29 mouse cellular contexts compared by ENCODE assay signal in genomic region chr1:163357733-163358132, GRCm38 (mm10). TPM values are rescaled to one million over a fixed set of nuclear protein-coding genes. Genes with fewer than 3 reads are reported as not detected.
A peak's percentile ranks its signal among the peaks of the same experiment; 100 is the strongest.
DNase-seq lines count a peak whose midpoint lies in the region; ATAC-seq lines count a peak whose summit lies in the region.
"Had no signal": no experiment of that assay in that cellular context is flagged by ENCODE, and none has a peak within 500 bp of the region (broad histone marks: within the 10 kb centered on the region; RNA-seq: fewer than 3 reads in every experiment).

No protein-coding gene starts in this region.

- ATAC-seq in embryonic facial prominence, embryonic 14.5 days (ENCODE audit: low read depth): no peak
- ATAC-seq in limb, embryonic 12.5 days (ENCODE audit: insufficient number of reproducible peaks, insufficient read depth, low FRiP score, low TSS enrichment, low read depth): no peak
- no peak for ATAC-seq in midbrain, embryonic 14.5 days (ENCODE audit: low FRiP score, low TSS enrichment)
- ATAC-seq: activated CD4-positive, CD25-positive, alpha-beta regulatory T cell, adult 4 months; forebrain, embryonic 13.5 days; hindbrain, postnatal 0 days; intestine, postnatal 0 days; midbrain, embryonic 15.5 days had no signal

- 29% methylated on average over 6 of the region's 6 CpGs for WGBS in embryonic facial prominence, embryonic 14.5 days
- 13% methylated on average over 6 of the region's 6 CpGs for WGBS in limb, embryonic 12.5 days
- 84% methylated on average over 6 of the region's 6 CpGs for WGBS in midbrain, embryonic 14.5 days

- H3K4me1 ChIP-seq in embryonic facial prominence, embryonic 14.5 days (ENCODE audit: control insufficient read depth, insufficient read depth, low read length): peaks cover 40% of the 10 kb centered on the region
- peaks cover 54% of the 10 kb centered on the region for H3K4me1 ChIP-seq in limb, embryonic 12.5 days (replicated peaks)
- H3K4me1 ChIP-seq in midbrain, embryonic 14.5 days (ENCODE audit: control insufficient read depth, insufficient read depth, low read length): no peaks in the 10 kb centered on the region
- H3K4me1 ChIP-seq: hindbrain, embryonic 12.5 days; midbrain, embryonic 15.5 days had no signal

- no peaks in the 10 kb centered on the region for H3K9me3 ChIP-seq in embryonic facial prominence, embryonic 14.5 days (ENCODE audit: control insufficient read depth, low read length)
- no peaks in the 10 kb centered on the region for H3K9me3 ChIP-seq in limb, embryonic 12.5 days
- H3K9me3 ChIP-seq in midbrain, embryonic 14.5 days (ENCODE audit: control insufficient read depth, low read length): no peaks in the 10 kb centered on the region
- H3K9me3 ChIP-seq: forebrain, embryonic 13.5 days; hindbrain, embryonic 12.5 days; kidney, embryonic 15.5 days; midbrain, embryonic 15.5 days had no signal

- H3K4me2 ChIP-seq in embryonic facial prominence, embryonic 14.5 days (ENCODE audit: low read depth, low read length): peak overlapping the region; percentile 55
- H3K4me2 ChIP-seq in limb, embryonic 12.5 days: peak overlapping the region; percentile 51
- H3K4me2 ChIP-seq in midbrain, embryonic 14.5 days (ENCODE audit: low read length): no peak overlapping the region
- H3K4me2 ChIP-seq: forebrain, embryonic 13.5 days; heart, embryonic 11.5 days; hindbrain, embryonic 12.5 days; kidney, embryonic 15.5 days; midbrain, embryonic 15.5 days had no signal

- H3K4me3 ChIP-seq in embryonic facial prominence, embryonic 14.5 days (ENCODE audit: low read depth, low read length): peak overlapping the region; percentile 29
- peak overlapping the region; percentile 33 for H3K4me3 ChIP-seq in limb, embryonic 12.5 days (replicated peaks)
- no peak overlapping the region for H3K4me3 ChIP-seq in midbrain, embryonic 14.5 days (replicated peaks; ENCODE audit: low read depth, low read length)
- H3K4me3 ChIP-seq: forebrain, embryonic 13.5 days; hindbrain, embryonic 12.5 days; kidney, embryonic 15.5 days; midbrain, embryonic 15.5 days had no signal

- DNase-seq in 3T3-L1 (ENCODE audit: low read depth, low spot score): peak; percentile 53
- DNase-seq in adipocyte (ENCODE audit: low spot score): peak; percentile 45
- no peak for DNase-seq in embryonic facial prominence, embryonic 14.5 days (ENCODE audit: low spot score)
- DNase-seq in midbrain, embryonic 14.5 days: no peak
- DNase-seq in adrenal gland, postnatal 25 days: no peak
- DNase-seq in kidney, postnatal 4 days: no peak
- no peak for DNase-seq in gastrocnemius, postnatal 10 days
- DNase-seq: adrenal gland, adult 8-10 months; cerebellum, adult 11 months; cerebellum, adult 9-11 months; gastrocnemius, postnatal 25 days; heart, adult 11 months; heart, postnatal 36 days; kidney, postnatal 36 days; liver; lung, postnatal 14 days; thymus, postnatal 14 days had no signal

- no peaks in the 10 kb centered on the region for H3K36me3 ChIP-seq in embryonic facial prominence, embryonic 14.5 days (ENCODE audit: control insufficient read depth, insufficient read depth, low read length)
- no peaks in the 10 kb centered on the region for H3K36me3 ChIP-seq in limb, embryonic 12.5 days
- H3K36me3 ChIP-seq in midbrain, embryonic 14.5 days (ENCODE audit: control insufficient read depth, insufficient read depth, low read length): no peaks in the 10 kb centered on the region
- H3K36me3 ChIP-seq: hindbrain, embryonic 12.5 days; kidney, embryonic 15.5 days; midbrain, embryonic 15.5 days had no signal

- no peaks in the 10 kb centered on the region for H3K27me3 ChIP-seq in embryonic facial prominence, embryonic 14.5 days (replicated peaks; ENCODE audit: control insufficient read depth, insufficient read depth, low read length)
- no peaks in the 10 kb centered on the region for H3K27me3 ChIP-seq in limb, embryonic 12.5 days
- no peaks in the 10 kb centered on the region for H3K27me3 ChIP-seq in midbrain, embryonic 14.5 days (ENCODE audit: control insufficient read depth, insufficient read depth, low read length)
- H3K27me3 ChIP-seq: CH12.LX; forebrain, embryonic 13.5 days; hindbrain, embryonic 12.5 days; midbrain, embryonic 15.5 days had no signal

- peak overlapping the region; percentile 86 for H3K27ac ChIP-seq in embryonic facial prominence, embryonic 14.5 days (replicated peaks; ENCODE audit: low read depth, low read length)
- peak overlapping the region; percentile 71 for H3K27ac ChIP-seq in limb, embryonic 12.5 days
- H3K27ac ChIP-seq in midbrain, embryonic 14.5 days (replicated peaks; ENCODE audit: low read depth, low read length): no peak overlapping the region
- H3K27ac ChIP-seq: forebrain, embryonic 13.5 days; hindbrain, embryonic 12.5 days; hindbrain, postnatal 0 days; kidney, embryonic 15.5 days; liver, embryonic 14.5 days; midbrain, embryonic 15.5 days had no signal

- peak overlapping the region; percentile 54 for H3K9ac ChIP-seq in embryonic facial prominence, embryonic 14.5 days (ENCODE audit: low read depth, low read length)
- no peak overlapping the region for H3K9ac ChIP-seq in limb, embryonic 12.5 days (replicated peaks)
- H3K9ac ChIP-seq in midbrain, embryonic 14.5 days (replicated peaks; ENCODE audit: low read length): no peak overlapping the region
- H3K9ac ChIP-seq: forebrain, embryonic 13.5 days; hindbrain, embryonic 12.5 days; kidney, embryonic 15.5 days; liver, embryonic 14.5 days; lung, embryonic 14.5 days; midbrain, embryonic 15.5 days had no signal

RNA-seq across cellular contexts. Expression of gene Prrx1, which starts 44.2 kb away (rescaled TPM):
- polyA plus RNA-seq in embryonic facial prominence, embryonic 14.5 days (2014; fragmentation: Nextera tagmentation; extraction: Ambion mirVana): 100 and 105 TPM in 2 replicates
- polyA plus RNA-seq in limb, embryonic 12.5 days (2016; fragmentation: Nextera tagmentation; extraction: Ambion mirVana): 194 and 204 TPM in 2 replicates
- polyA plus RNA-seq in midbrain, embryonic 14.5 days (2014; fragmentation: Nextera tagmentation; extraction: Ambion mirVana): 0.84 and 3.5 TPM in 2 replicates
- total RNA-seq in adrenal gland, postnatal 25 days (2021): 6.3 and 8.7 TPM in 2 replicates
- total RNA-seq in gastrocnemius, postnatal 10 days (2021): 10 to 100 TPM; 65.9 to 84.0 TPM
- total RNA-seq: CH12.LX had no signal

RNA-seq across cellular contexts. Expression of gene Gorab, which starts 45.7 kb away (rescaled TPM):
- 25.7 and 28.5 TPM in 2 replicates for polyA plus RNA-seq in embryonic facial prominence, embryonic 14.5 days (2014; fragmentation: Nextera tagmentation; extraction: Ambion mirVana)
- 39.8 and 40.1 TPM in 2 replicates for polyA plus RNA-seq in limb, embryonic 12.5 days (2016; fragmentation: Nextera tagmentation; extraction: Ambion mirVana)
- polyA plus RNA-seq in midbrain, embryonic 14.5 days (2014; fragmentation: Nextera tagmentation; extraction: Ambion mirVana): 21.4 and 23.7 TPM in 2 replicates
- total RNA-seq in adrenal gland, postnatal 25 days (2021): 12.7 and 16.0 TPM in 2 replicates
- total RNA-seq in gastrocnemius, postnatal 10 days (2021): 1 to 10 TPM; 5.5 to 6.2 TPM

Comparison
In these comparisons a context has a peak if more than half of its experiments do, and no peak if none do; other contexts are left out.
1. DNase-seq: peak in 3T3-L1 (single experiment) and adipocyte (single experiment); none in embryonic facial prominence, embryonic 14.5 days (single experiment), midbrain, embryonic 14.5 days (single experiment), adrenal gland, postnatal 25 days (single experiment), kidney, postnatal 4 days (0 of 2) and gastrocnemius, postnatal 10 days (single experiment).
2. RNA of gene Prrx1, which starts 44.2 kb away (polyA plus RNA-seq): 194 to 204 TPM in limb, embryonic 12.5 days and 100 to 105 TPM in embryonic facial prominence, embryonic 14.5 days; 0.84 to 3.5 TPM in midbrain, embryonic 14.5 days; every median in the first group is over 10 times any median in the second.